Mouse (Mus musculus) testis, adult 2 months (tissue): ENCODE results near the gene Antxr1.

ENCODE experiments used
- CTCF ChIP-seq: fragments of 200-500 bp; IDR thresholded peaks from 2 replicates; pipeline ENCODE4 v1.5.1; 2012; ENCODE audit warnings: low read depth, mild to moderate bottlenecking, inconsistent platforms, low read length, moderate library complexity; ENCODE audit not compliant: control insufficient read depth, insufficient read depth, insufficient replicate concordance
- POLR2A ChIP-seq: fragments of 200-500 bp; IDR thresholded peaks from 2 replicates; pipeline ENCODE4 v1.6.1; 2012; ENCODE audit warnings: low read depth, mild to moderate bottlenecking, inconsistent platforms, low read length, moderate library complexity; ENCODE audit not compliant: control insufficient read depth

DNA sequence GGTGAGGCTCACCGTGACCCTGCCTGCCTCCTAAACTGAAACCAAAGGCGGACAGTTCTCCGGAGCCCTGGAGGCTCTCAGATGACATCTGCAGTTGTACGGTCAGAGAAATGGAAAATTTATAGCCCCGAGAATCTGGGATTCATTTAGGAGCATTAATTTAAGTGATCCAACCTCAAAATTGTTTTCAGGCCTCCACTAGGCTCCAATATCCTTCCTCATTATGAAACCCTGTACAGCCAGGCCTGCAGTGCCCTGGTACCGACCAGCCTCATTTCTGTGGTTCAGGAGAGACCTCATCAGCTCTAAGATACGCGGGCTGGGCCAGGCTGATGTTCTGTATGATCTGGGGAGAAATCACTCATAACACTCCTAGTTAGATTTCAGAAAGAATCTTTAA lies 184.2 kb downstream of the Antxr1 start:
- TF ChIP-seq POLR2A (no peak), CTCF (no peak)
